Mouse (Mus musculus) adipocyte (in vitro differentiated cells): ENCODE measurements at regions not wholly inside any gene's neighbourhood (a gene's known extent, or its start where the extent isn't known, plus 50 kb on each side); places are given as distances from the start of the nearest gene placed in this dataset.

Source experiments
- DNase-seq: peaks from one replicate; pipeline ENCODE4 v3.0.0-alpha.2; 2016; ENCODE audit warnings: low spot score

- no peak for DNase-seq
Measured at GRCm38 (mm10) chr11:45058658-45059057, 441.5 kb downstream of the Ebf1 start.

- no peak for DNase-seq
Measured at GRCm38 (mm10) chr11:45066592-45066991, 449.5 kb downstream of the Ebf1 start.

- no peak for DNase-seq
Measured at GRCm38 (mm10) chr11:45070280-45070679, 453.2 kb downstream of the Ebf1 start.

GRCm38 (mm10) chr11:45071195-45071594 is 454.1 kb downstream of the Ebf1 start:
- DNase-seq = peak; percentile 76

- DNase-seq = no peak
Measured at GRCm38 (mm10) chr11:45084506-45085037, 467.5 kb downstream of the Ebf1 start.

- no peak for DNase-seq
Measured at GRCm38 (mm10) chr11:45085145-45085544, 468.0 kb downstream of the Ebf1 start.

- DNase-seq = peak; percentile 26
Measured at GRCm38 (mm10) chr11:45087186-45087915, 470.2 kb downstream of the Ebf1 start.

- DNase-seq = peak; percentile 67
Measured at GRCm38 (mm10) chr11:45088286-45088685, 471.2 kb downstream of the Ebf1 start.

- DNase-seq = no peak
Measured at GRCm38 (mm10) chr11:45089561-45089960, 472.4 kb downstream of the Ebf1 start.

- DNase-seq = peak; percentile 8
Measured at GRCm38 (mm10) chr11:45103498-45104336, 486.6 kb downstream of the Ebf1 start.

GRCm38 (mm10) chr11:45116702-45117101 is 499.6 kb downstream of the Ebf1 start:
- DNase-seq = no peak

GRCm38 (mm10) chr11:45123276-45123675 is 506.2 kb downstream of the Ebf1 start:
- DNase-seq = no peak

GRCm38 (mm10) chr11:45136781-45137180 is 519.7 kb downstream of the Ebf1 start:
- no peak for DNase-seq

GRCm38 (mm10) chr11:45138351-45138975 is 521.3 kb downstream of the Ebf1 start:
- no peak for DNase-seq

GRCm38 (mm10) chr11:45140490-45140889 is 523.4 kb downstream of the Ebf1 start:
- no peak for DNase-seq

GRCm38 (mm10) chr11:45154070-45154469 is 537.0 kb downstream of the Ebf1 start:
- no peak for DNase-seq

- DNase-seq = no peak
Measured at GRCm38 (mm10) chr11:45154497-45154896, 537.4 kb downstream of the Ebf1 start.

- no peak for DNase-seq
Measured at GRCm38 (mm10) chr11:45155782-45156181, 538.7 kb downstream of the Ebf1 start.

- DNase-seq = no peak
Measured at GRCm38 (mm10) chr11:45158282-45158681, 541.2 kb downstream of the Ebf1 start.

GRCm38 (mm10) chr11:45160871-45161270 is 543.8 kb downstream of the Ebf1 start:
- DNase-seq = no peak

GRCm38 (mm10) chr11:45173546-45173945 is 556.4 kb downstream of the Ebf1 start:
- peak; percentile 18 for DNase-seq

GRCm38 (mm10) chr11:45174071-45174470 is 557.0 kb downstream of the Ebf1 start:
- no peak for DNase-seq
